Mouse (Mus musculus): ENCODE data around the gene Mxra7. TPM values are rescaled to one million over a fixed set of nuclear protein-coding genes. Genes with fewer than 3 reads are reported as not detected.

The Mxra7 gene
- polyA plus RNA-seq, 2 experiments from 2014 or later, result not detected

GRCm38 (mm10) chr11:116769873-116770272 lies 58.0 kb downstream of the Mxra7 start:
- no peak for ATAC-seq

- no peak for ATAC-seq
Observed at GRCm38 (mm10) chr11:116764946-116765345, 62.9 kb downstream of the Mxra7 start.

GRCm38 (mm10) chr11:116764346-116764745 lies 63.5 kb downstream of the Mxra7 start:
- no peak for ATAC-seq

GRCm38 (mm10) chr11:116755191-116755590 lies 72.7 kb downstream of the Mxra7 start:
- no peak for ATAC-seq

- ATAC-seq, result no peak
Observed at GRCm38 (mm10) chr11:116753674-116754470, 74.0 kb downstream of the Mxra7 start.

Other genes starting within 250 kb of the Mxra7 start
- 1 to 10 TPM; 2.2 TPM for gene Ube2o, start 246.6 kb downstream of the Mxra7 start, polyA plus RNA-seq (2017; shearing (Covaris generic))
- gene Aanat, start 241.6 kb downstream of the Mxra7 start, polyA plus RNA-seq (2017; shearing (Covaris generic)), result not detected
- gene Rhbdf2, start 201.0 kb downstream of the Mxra7 start, polyA plus RNA-seq (2017; shearing (Covaris generic)), result 1 to 10 TPM; 4.9 to 5.0 TPM
- gene Prcd, start 174.5 kb downstream of the Mxra7 start, polyA plus RNA-seq (2017; shearing (Covaris generic)), result not detected
- not detected for gene Cygb, start 173.7 kb downstream of the Mxra7 start, polyA plus RNA-seq (2017; shearing (Covaris generic))
- gene St6galnac1, start 52.5 kb downstream of the Mxra7 start, polyA plus RNA-seq (2017; shearing (Covaris generic)), result 10 to 100 TPM; 12.6 to 13.9 TPM
- gene Mettl23, start 15.2 kb upstream of the Mxra7 start, polyA plus RNA-seq (2017; shearing (Covaris generic)), result 100 to 1,000 TPM; 105 to 149 TPM
- 10 to 100 TPM; 50.0 to 55.7 TPM for gene Jmjd6, start 15.4 kb upstream of the Mxra7 start, polyA plus RNA-seq (2017; shearing (Covaris generic))
- 10 to 100 TPM; 18.9 to 21.1 TPM for gene Mfsd11, start 24.4 kb upstream of the Mxra7 start, polyA plus RNA-seq (2017; shearing (Covaris generic))
- 100 to 1,000 TPM; 256 to 305 TPM for gene Srsf2, start 25.0 kb upstream of the Mxra7 start, polyA plus RNA-seq (2017; shearing (Covaris generic))
- not detected for gene Mgat5b, start 90.8 kb upstream of the Mxra7 start, polyA plus RNA-seq (2017; shearing (Covaris generic))

Data from activated CD4-positive, CD25-positive, alpha-beta regulatory T cell, adult 4 months (primary cell).